Mouse (Mus musculus): ENCODE results near the gene Vash1. TPM values are rescaled to one million over a fixed set of nuclear protein-coding genes. Genes with fewer than 3 reads are reported as not detected.

Vash1 gene
- 2.3 and 2.7 TPM in 2 replicates for polyA plus RNA-seq (2016; fragmentation: Nextera tagmentation; extraction: Ambion mirVana)

- Histone ChIP-seq H3K27me3 (replicated peaks) (peaks cover 49% of the 10 kb centered on the region), H3K9me3 (replicated peaks) (no peaks in the 10 kb centered on the region), H3K4me2 (peak within 1 kb of the TSS; percentile 91), H3K9ac (peak within 1 kb of the TSS; percentile 55), H3K27ac (peak within 1 kb of the TSS; percentile 10; the same call in 1 of the 2 replicates), H3K36me3 (no peaks in the 10 kb centered on the region), H3K4me1 (peaks cover 38% of the 10 kb centered on the region), H3K4me3 (peak within 1 kb of the TSS; percentile 59)
- WGBS (ENCODE audit: insufficient replicate concordance): under 1% methylated on average over 90 of the region's 94 CpGs
- ATAC-seq: no peak
Measured at GRCm38 (mm10) chr12:86678591-86679545, at the start of gene Vash1. Vash1 (plus strand) TSS chr12:86678700.

GRCm38 (mm10) chr12:86628783-86629172 is 49.7 kb upstream of the Vash1 start:
- Histone ChIP-seq H3K4me3 (no peak overlapping the region), H3K4me2 (no peak overlapping the region), H3K27ac (no peak overlapping the region), H3K4me1 (no peaks in the 10 kb centered on the region), H3K9ac (no peak overlapping the region), H3K36me3 (no peaks in the 10 kb centered on the region), H3K27me3 (replicated peaks) (no peaks in the 10 kb centered on the region), H3K9me3 (replicated peaks) (no peaks in the 10 kb centered on the region)
- WGBS (ENCODE audit: insufficient replicate concordance): 44% methylated on average over 6 of the region's 6 CpGs
- no peak for ATAC-seq

DNA sequence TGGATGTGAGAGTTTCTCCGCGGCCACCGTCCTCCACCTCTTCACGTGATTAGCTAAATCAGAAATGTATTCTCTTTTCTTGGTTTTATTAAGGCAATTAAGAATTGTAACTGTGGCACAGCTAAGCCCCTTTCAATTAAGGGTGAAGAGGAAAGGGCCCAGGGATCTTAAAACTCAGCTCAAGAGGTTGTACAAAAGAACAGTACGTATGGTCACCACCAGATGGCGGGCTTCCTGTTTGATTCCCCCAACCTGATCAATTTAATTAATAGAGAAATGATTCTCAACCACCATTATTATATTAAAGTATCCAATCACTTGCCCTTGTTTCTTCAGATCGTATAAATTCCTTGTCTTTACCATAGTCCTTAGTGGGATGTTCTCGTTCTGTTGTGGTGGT is 36.7 kb upstream of the Vash1 start:
- 34% methylated on average over 8 of the region's 8 CpGs for WGBS (ENCODE audit: insufficient replicate concordance)
- Histone ChIP-seq H3K4me2 (no peak overlapping the region), H3K27ac (no peak overlapping the region), H3K4me1 (no peaks in the 10 kb centered on the region), H3K9me3 (replicated peaks) (no peaks in the 10 kb centered on the region), H3K27me3 (replicated peaks) (no peaks in the 10 kb centered on the region), H3K9ac (no peak overlapping the region), H3K36me3 (no peaks in the 10 kb centered on the region), H3K4me3 (no peak overlapping the region)
- ATAC-seq: no peak

GRCm38 (mm10) chr12:86644512-86645273 is 33.8 kb upstream of the Vash1 start:
- H3K4me3 ChIP-seq: no peak overlapping the region
- 65% methylated on average over 17 of the region's 17 CpGs for WGBS (ENCODE audit: insufficient replicate concordance)
- no peaks in the 10 kb centered on the region for H3K9me3 ChIP-seq (replicated peaks)
- H3K27me3 ChIP-seq (replicated peaks): no peaks in the 10 kb centered on the region
- H3K4me2 ChIP-seq: no peak overlapping the region
- no peak overlapping the region for H3K27ac ChIP-seq
- no peak overlapping the region for H3K9ac ChIP-seq
- H3K36me3 ChIP-seq: no peaks in the 10 kb centered on the region
- ATAC-seq: no peak
- no peaks in the 10 kb centered on the region for H3K4me1 ChIP-seq

DNA sequence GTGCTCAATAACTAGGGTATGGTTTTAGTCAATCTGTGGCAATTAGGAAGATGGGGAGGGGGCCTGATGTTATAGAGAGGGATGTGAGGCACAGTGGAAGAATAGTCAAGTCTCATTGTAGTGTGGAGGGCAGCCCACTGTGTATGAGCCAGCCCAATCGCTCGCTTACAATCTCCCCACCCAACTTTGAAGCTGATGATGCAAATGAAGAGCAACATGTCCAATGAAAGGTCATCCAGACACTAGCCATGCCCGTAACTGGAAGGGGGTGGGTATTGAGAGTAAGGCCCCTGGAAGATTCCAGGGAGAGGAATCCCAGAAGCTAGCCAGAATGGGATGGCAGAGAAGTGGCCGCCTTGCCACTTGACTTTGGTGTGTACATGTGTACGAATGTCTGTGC is 33.0 kb upstream of the Vash1 start:
- ATAC-seq: no peak
- no peaks in the 10 kb centered on the region for H3K27me3 ChIP-seq (replicated peaks)
- WGBS (ENCODE audit: insufficient replicate concordance): 63% methylated on average over 5 of the region's 5 CpGs
- no peak overlapping the region for H3K4me2 ChIP-seq
- H3K36me3 ChIP-seq: no peaks in the 10 kb centered on the region
- no peak overlapping the region for H3K4me3 ChIP-seq
- H3K27ac ChIP-seq: no peak overlapping the region
- H3K9ac ChIP-seq: no peak overlapping the region
- no peaks in the 10 kb centered on the region for H3K9me3 ChIP-seq (replicated peaks)
- H3K4me1 ChIP-seq: no peaks in the 10 kb centered on the region

- no peak for ATAC-seq
- no peaks in the 10 kb centered on the region for H3K9me3 ChIP-seq (replicated peaks)
- no peaks in the 10 kb centered on the region for H3K36me3 ChIP-seq
- H3K4me1 ChIP-seq: no peaks in the 10 kb centered on the region
- 62% methylated on average over 9 of the region's 9 CpGs for WGBS (ENCODE audit: insufficient replicate concordance)
- no peak overlapping the region for H3K4me2 ChIP-seq
- H3K27ac ChIP-seq: no peak overlapping the region
- H3K27me3 ChIP-seq (replicated peaks): no peaks in the 10 kb centered on the region
- no peak overlapping the region for H3K9ac ChIP-seq
- H3K4me3 ChIP-seq: no peak overlapping the region
Measured at GRCm38 (mm10) chr12:86646831-86647230, 31.7 kb upstream of the Vash1 start.

GRCm38 (mm10) chr12:86647279-86647678 is 31.2 kb upstream of the Vash1 start:
- no peaks in the 10 kb centered on the region for H3K27me3 ChIP-seq (replicated peaks)
- ATAC-seq: no peak
- no peaks in the 10 kb centered on the region for H3K9me3 ChIP-seq (replicated peaks)
- H3K4me2 ChIP-seq: no peak overlapping the region
- H3K27ac ChIP-seq: no peak overlapping the region
- H3K36me3 ChIP-seq: no peaks in the 10 kb centered on the region
- no peak overlapping the region for H3K4me3 ChIP-seq
- WGBS (ENCODE audit: insufficient replicate concordance): 62% methylated on average over 9 of the region's 9 CpGs
- H3K4me1 ChIP-seq: no peaks in the 10 kb centered on the region
- no peak overlapping the region for H3K9ac ChIP-seq

DNA sequence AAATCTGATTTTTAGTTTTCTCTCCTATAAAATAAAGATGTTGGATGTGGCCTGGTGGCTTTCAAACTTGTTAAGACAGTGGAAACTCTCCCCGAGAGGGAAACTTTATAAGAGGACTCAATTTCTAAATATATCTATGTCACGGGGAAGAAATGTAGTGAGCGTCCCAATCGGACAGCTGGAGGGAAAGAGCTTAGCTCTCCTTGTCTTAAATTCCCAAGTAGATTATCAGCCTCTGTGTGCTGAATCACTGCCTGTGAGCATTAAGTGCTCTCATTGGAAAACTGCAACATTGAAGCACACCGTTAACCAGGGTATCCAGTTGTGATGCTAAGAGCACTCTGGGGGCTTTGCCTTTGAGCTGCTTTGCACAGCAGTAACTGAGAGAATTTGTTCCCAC is 30.8 kb upstream of the Vash1 start:
- no peak for ATAC-seq
- Histone ChIP-seq H3K9ac (no peak overlapping the region), H3K4me3 (no peak overlapping the region), H3K9me3 (replicated peaks) (no peaks in the 10 kb centered on the region), H3K36me3 (no peaks in the 10 kb centered on the region), H3K4me2 (no peak overlapping the region), H3K27ac (no peak overlapping the region), H3K4me1 (no peaks in the 10 kb centered on the region), H3K27me3 (replicated peaks) (no peaks in the 10 kb centered on the region)
- 74% methylated on average over 5 of the region's 5 CpGs for WGBS (ENCODE audit: insufficient replicate concordance)

GRCm38 (mm10) chr12:86648489-86648888 is 30.0 kb upstream of the Vash1 start:
- Histone ChIP-seq H3K9ac (no peak overlapping the region), H3K4me2 (no peak overlapping the region), H3K27ac (no peak overlapping the region), H3K4me1 (no peaks in the 10 kb centered on the region), H3K27me3 (replicated peaks) (no peaks in the 10 kb centered on the region), H3K9me3 (replicated peaks) (no peaks in the 10 kb centered on the region), H3K4me3 (no peak overlapping the region), H3K36me3 (no peaks in the 10 kb centered on the region)
- no peak for ATAC-seq
- 57% methylated on average over 3 of the region's 3 CpGs for WGBS (ENCODE audit: insufficient replicate concordance)

DNA sequence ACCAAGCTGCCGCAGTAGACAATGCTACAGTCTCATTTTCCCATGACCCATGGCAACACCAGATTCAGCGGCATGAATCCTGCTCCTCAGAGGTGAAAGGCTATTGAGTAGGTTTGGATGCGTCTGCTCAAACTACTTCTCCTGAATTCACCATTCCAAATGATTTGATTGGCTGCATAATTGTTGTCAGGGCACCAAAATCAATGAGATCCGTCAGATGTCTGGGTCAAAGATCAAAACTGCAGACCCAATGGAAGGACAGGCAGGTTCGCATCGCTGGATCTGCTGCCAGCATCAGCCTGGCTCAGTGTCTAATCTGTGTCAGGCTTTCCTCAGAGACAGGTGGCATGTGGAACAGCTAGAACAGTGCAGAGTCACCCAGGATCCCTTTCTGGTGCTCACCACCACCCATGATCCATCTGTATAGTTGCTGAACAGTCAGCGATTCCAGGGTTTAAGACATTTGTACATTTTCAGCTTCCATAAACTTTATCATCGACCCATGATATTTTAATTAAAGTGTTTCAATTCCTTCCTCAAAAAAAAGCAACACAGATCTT is 27.1 kb upstream of the Vash1 start:
- no peak overlapping the region for H3K4me3 ChIP-seq
- H3K9ac ChIP-seq: no peak overlapping the region
- H3K4me2 ChIP-seq: no peak overlapping the region
- no peak overlapping the region for H3K27ac ChIP-seq
- no peak for ATAC-seq
- no peaks in the 10 kb centered on the region for H3K27me3 ChIP-seq (replicated peaks)
- H3K36me3 ChIP-seq: no peaks in the 10 kb centered on the region
- no peaks in the 10 kb centered on the region for H3K4me1 ChIP-seq
- no peaks in the 10 kb centered on the region for H3K9me3 ChIP-seq (replicated peaks)
- 77% methylated on average over 8 of the region's 8 CpGs for WGBS (ENCODE audit: insufficient replicate concordance)

- H3K9ac ChIP-seq: no peak overlapping the region
- no peak overlapping the region for H3K4me2 ChIP-seq
- H3K4me1 ChIP-seq: no peaks in the 10 kb centered on the region
- H3K36me3 ChIP-seq: no peaks in the 10 kb centered on the region
- H3K27me3 ChIP-seq (replicated peaks): no peaks in the 10 kb centered on the region
- 55% methylated on average over 4 of the region's 4 CpGs for WGBS (ENCODE audit: insufficient replicate concordance)
- H3K4me3 ChIP-seq: no peak overlapping the region
- no peak for ATAC-seq
- H3K9me3 ChIP-seq (replicated peaks): no peaks in the 10 kb centered on the region
- no peak overlapping the region for H3K27ac ChIP-seq
Measured at GRCm38 (mm10) chr12:86652570-86653041, 25.9 kb upstream of the Vash1 start.

Measured in liver, embryonic 12.5 days (tissue).